Mouse (Mus musculus): ENCODE measurements around the gene Psmf1.

Gene Psmf1

GRCm38 (mm10) chr2:151733151-151733865 lies 10.7 kb downstream of the Psmf1 start:
- DNase-seq: no peak

DNA sequence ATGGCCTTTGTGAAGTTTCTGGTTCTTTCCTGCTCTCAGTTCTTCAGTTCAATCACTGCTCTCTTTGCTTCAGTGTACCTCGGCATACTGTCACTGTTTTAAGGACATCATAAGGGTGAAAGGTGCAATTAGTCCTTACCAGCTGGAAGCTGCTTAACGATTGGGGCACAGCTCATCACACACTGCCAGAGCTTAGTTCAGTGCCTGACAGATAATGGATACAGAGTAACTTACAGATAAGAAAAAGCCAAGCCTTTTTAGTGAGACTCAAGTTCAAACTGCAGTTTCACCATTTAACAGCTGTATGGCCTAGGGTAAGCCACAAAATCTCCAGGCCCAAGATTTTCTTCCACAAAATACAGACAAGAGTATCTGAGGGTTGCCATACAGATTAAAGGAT lies 19.9 kb downstream of the Psmf1 start:
- no peak for DNase-seq

GRCm38 (mm10) chr2:151716318-151717055 lies 27.5 kb downstream of the Psmf1 start:
- DNase-seq: no peak

DNA sequence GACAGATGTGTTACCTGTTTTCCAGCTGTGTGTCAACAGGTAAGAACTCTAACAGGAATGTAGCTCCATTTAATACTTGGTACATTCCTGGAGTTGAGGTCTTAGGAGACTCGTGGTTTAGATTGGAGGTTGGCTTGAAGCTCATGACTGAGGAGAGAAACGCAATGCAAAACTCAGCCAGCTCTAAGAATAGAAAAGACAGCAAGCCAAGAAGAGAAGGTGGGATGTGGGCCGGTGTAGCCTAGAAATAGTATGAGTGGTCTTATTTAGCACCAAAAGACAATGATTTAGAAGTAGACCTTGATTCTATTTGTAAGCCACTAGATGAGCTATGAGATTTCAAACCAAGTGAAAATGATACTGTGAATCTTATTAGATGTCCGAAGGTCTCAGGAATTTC lies 28.5 kb downstream of the Psmf1 start:
- DNase-seq: no peak

- peak in 1 of 2 experiments; percentile 23 for DNase-seq
Measured at GRCm38 (mm10) chr2:151712647-151713046, 31.3 kb downstream of the Psmf1 start.

GRCm38 (mm10) chr2:151702851-151703190 lies 41.2 kb downstream of the Psmf1 start:
- DNase-seq: no peak

- DNase-seq: peak; percentile 32 to 57
Measured at GRCm38 (mm10) chr2:151702146-151702850, 41.7 kb downstream of the Psmf1 start.

DNA sequence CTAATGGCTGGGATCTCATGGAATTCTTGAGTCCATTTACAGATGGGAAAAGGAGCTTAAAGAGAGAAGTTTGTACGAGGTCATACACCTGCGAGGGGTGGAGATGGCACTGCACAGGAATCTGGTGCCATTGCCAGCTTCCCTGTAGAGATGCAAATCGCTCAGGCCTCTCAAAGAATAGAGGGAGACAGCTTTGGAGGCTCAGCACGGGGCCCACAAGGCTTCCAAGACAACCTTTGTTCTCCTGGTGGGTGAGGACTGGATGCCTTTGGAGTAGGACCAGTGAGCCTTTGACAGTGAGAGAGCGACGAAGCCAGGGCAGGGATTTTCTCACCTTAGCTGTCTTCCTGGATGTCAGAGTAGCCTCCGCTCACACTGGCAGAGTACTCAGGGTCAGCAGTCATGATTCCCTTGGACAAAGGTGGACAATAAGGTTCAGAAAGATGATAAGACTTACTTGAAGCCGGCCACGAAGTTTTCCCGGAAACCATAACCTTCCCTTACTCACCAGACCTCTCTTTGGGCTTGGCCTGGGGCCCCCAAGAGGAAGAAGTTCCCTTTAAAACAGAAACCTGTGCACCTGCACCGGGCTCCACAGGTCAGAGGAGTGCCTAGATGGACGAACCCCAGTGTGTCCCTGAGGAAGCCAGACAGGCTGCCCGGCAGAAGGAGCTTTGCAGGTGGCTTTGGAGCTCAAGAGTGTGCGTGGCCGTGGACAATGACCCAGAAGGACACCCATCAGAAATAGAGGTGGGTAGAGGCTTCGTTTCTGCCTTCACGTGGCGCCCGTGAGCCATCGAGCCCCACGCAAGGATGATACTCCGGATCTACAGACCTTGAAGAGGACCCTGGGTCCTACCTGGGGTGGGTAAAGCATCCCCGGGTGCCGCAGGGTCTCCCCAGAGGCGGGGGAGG lies 42.5 kb downstream of the Psmf1 start, which contains the start of gene Tmem74b:
Gene Tmem74b, plus strand, starts transcription at position 778 of the 915 bp plus-strand sequence.
- no peak for DNase-seq

GRCm38 (mm10) chr2:151682976-151683375 lies 61.0 kb downstream of the Psmf1 start:
- DNase-seq: no peak

DNA sequence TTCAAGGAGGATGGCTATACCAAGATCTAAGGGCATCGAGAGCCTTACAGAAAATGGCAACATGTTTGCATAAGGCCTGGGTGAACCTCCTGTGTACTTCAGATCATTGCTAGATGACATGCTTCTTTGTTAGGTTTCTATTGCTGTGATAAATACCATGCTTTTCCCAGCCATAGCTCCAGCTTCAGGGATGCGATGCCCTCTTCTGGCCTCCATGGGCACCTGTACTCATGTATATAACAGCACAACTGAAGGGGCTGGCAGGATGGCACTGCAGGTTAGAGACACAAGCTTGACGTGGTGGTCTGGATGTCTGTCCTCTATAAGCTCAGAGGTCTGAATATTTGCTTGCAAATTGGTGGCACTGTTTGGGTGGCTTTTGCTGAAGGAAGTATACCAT lies 61.6 kb downstream of the Psmf1 start:
- DNase-seq: peak in 1 of 2 experiments; percentile 36

GRCm38 (mm10) chr2:151676234-151676633 lies 67.8 kb downstream of the Psmf1 start:
- peak in 1 of 2 experiments; percentile 5 for DNase-seq

- no peak for DNase-seq
Measured at GRCm38 (mm10) chr2:151670968-151671329, 73.0 kb downstream of the Psmf1 start.

DNA sequence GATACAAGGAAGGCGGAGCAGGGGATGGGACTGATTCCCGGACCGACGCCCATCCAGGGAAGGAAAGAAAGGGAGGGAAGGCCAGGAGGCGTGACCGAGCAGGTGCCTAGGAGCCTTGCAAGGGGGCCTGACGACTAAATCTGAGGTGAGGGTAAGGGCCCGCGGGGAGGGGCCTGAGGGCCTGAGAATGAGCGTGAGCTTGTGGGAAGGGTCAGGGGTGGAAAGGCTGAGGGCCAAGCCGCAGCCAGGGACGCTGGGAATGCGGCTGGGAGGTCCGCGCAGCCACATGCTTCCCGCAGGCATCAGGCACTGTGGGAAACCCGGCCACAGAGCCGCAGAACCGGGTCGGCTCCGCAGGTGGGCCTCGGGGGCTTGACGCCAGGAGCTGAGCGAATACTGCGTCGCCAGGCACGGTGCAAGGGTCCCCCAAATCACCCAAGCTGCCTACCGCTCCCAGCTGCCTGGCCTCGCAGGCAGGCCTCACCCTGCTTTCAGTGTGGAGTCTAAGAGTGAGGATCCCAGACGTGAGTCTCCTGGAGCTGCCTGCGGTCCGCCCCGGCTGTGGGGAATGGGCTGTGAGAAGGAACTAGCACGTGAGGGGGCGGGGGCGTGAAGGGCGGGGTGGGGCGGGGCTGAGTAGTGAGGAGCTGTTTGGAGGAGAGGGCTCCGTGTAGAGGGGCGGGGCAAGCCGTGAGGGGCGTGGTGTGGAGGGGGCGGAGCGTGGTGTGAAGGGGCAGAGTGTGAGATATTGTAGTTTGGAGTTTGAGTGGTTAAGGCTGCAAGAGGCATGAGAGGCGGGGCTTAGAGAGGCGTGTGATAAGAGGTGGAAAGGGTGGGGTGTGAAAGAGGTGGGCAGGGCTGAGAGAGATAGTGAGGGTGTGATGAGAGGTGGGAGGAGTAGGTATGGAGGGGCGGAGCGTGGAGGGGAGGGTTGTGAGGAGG lies 73.7 kb downstream of the Psmf1 start:
- no peak for DNase-seq

DNA sequence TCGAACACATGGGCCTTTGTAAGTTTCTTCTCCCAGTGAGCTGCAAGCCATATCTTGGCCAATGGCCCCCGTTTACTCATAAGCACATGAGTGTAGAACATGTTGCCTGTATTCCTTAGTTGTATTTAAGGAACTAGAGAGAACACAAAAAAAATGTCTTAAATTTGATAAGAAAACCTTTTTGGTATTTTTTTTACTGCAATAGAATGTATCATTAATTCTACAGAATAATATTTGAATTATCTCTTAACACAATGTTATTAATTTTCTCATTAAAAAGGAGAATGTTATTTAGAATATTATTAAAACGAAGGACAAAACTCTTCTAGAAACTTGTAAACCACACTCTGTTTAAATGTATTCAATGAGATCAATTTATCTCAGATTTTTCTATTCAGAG lies 75.6 kb downstream of the Psmf1 start, which contains the start of gene Rad21l:
Gene Rad21l, minus strand, starts transcription at position 101 of the 400 bp plus-strand sequence.
- no peak for DNase-seq

Measured in kidney, postnatal 25 days (tissue).